In the genomic region with DNA sequence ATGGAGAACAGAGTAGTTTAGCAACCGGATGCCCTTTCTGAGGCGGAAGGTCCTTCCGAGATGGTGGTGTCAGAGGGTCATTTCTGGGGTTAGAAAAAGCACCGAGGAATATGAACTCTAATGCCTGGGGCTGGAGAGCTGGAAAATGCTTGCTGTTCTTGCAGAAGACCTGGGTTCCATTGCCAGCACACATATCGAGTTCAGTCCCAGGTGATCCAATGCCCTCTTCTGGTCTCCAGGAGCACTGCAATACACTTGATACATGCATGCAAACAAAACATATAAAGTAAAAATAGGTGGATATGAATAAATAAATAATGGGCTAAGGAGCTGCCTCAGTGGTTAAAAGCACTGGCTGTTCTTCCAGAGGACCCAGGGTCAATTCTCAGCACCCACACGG, we compare ENCODE assay signal across 10 mouse cellular contexts. TPM values are rescaled to one million over a fixed set of nuclear protein-coding genes. Genes with fewer than 3 reads are reported as not detected.
DNase-seq lines count a peak whose midpoint lies in the region; ATAC-seq and TF ChIP-seq lines count a peak whose summit lies in the region.
"Had no signal": no experiment of that assay in that cellular context is flagged by ENCODE, and none has a peak within 500 bp of the region (broad histone marks: within the 10 kb centered on the region; RNA-seq: fewer than 3 reads in every experiment).

No protein-coding gene starts in this region.

- no peaks in the 10 kb centered on the region for H3K9me3 ChIP-seq in liver, embryonic 11.5 days (ENCODE audit: control insufficient read depth, low read length)
- H3K9me3 ChIP-seq: forebrain, embryonic 13.5 days had no signal

- 62% methylated on average over 6 of the region's 6 CpGs for WGBS in liver, embryonic 11.5 days

- TF ChIP-seq CTCF in cortical plate, adult 2 months (IDR thresholded peaks at IDR 0.05; ENCODE audit: extremely low read depth, insufficient read depth, low read length), result peak; percentile 33; the same call in 1 of the 2 replicates

- no peak for ATAC-seq in liver, embryonic 11.5 days (replicated peaks; ENCODE audit: low FRiP score)
- ATAC-seq: forebrain, embryonic 13.5 days; hindbrain, embryonic 16.5 days had no signal

- 0 out of 2 replicates have a peak, but pooled peaks cover 3% of the 10 kb centered on the region for H3K27me3 ChIP-seq in liver, embryonic 11.5 days (replicated peaks; ENCODE audit: control insufficient read depth, insufficient read depth, low read length)
- H3K27me3 ChIP-seq: forebrain, embryonic 13.5 days had no signal

- H3K4me2 ChIP-seq in liver, embryonic 11.5 days, result no peak overlapping the region
- H3K4me2 ChIP-seq: forebrain, embryonic 13.5 days had no signal

- no peak for TF ChIP-seq POLR2A in cortical plate, adult 2 months (IDR thresholded peaks at IDR 0.05; ENCODE audit: extremely low read depth, insufficient read depth, low read length)

- no peak overlapping the region for H3K4me3 ChIP-seq in liver, embryonic 11.5 days (ENCODE audit: low read depth, low read length)
- no peak overlapping the region for H3K4me3 ChIP-seq in cortical plate, adult 2 months (ENCODE audit: insufficient read depth, low read length)
- H3K4me3 ChIP-seq: forebrain, embryonic 13.5 days had no signal

- H3K27ac ChIP-seq in liver, embryonic 11.5 days (ENCODE audit: low read depth, low read length), result no peak overlapping the region
- no peak overlapping the region for H3K27ac ChIP-seq in cortical plate, adult 2 months (ENCODE audit: insufficient read depth, low read length)
- H3K27ac ChIP-seq: forebrain, embryonic 13.5 days had no signal

- H3K36me3 ChIP-seq in liver, embryonic 11.5 days (ENCODE audit: control insufficient read depth, insufficient read depth, low read length), result no peaks in the 10 kb centered on the region

- H3K4me1 ChIP-seq in liver, embryonic 11.5 days (replicated peaks; ENCODE audit: control insufficient read depth, insufficient read depth, low read length), result no peaks in the 10 kb centered on the region
- no peaks in the 10 kb centered on the region for H3K4me1 ChIP-seq in cortical plate, adult 2 months (ENCODE audit: control insufficient read depth, insufficient read depth, low read length)
- H3K4me1 ChIP-seq: forebrain, embryonic 13.5 days had no signal

- DNase-seq in cerebellum, adult 9-10 months, result peak; percentile 29
- no peak for DNase-seq in cerebellum, adult 11 months
- peak; percentile 22 for DNase-seq in liver
- no peak for DNase-seq in liver, embryonic 11.5 days (ENCODE audit: low spot score)
- peak; percentile 23 for DNase-seq in retina, embryonic 14.5 days (ENCODE audit: low spot score)
- DNase-seq in testis, postnatal 14 days (ENCODE audit: low spot score), result no peak
- no peak for DNase-seq in layer of hippocampus, adult 9-10 months (ENCODE audit: low spot score)

- H3K9ac ChIP-seq in liver, embryonic 11.5 days (ENCODE audit: low read depth, low read length), result no peak overlapping the region
- H3K9ac ChIP-seq: forebrain, embryonic 13.5 days had no signal

RNA-seq across cellular contexts. Expression of a gene that starts 22.4 kb away (rescaled TPM):
- 322 and 344 TPM in 2 replicates for polyA plus RNA-seq in liver, embryonic 11.5 days (2014; fragmentation: Nextera tagmentation; extraction: Ambion mirVana)
- 250 and 269 TPM in 2 replicates for polyA plus RNA-seq in cortical plate, adult 2 months (2012; rRNA removed)

RNA-seq across cellular contexts. Expression of a gene that starts 38.1 kb away (rescaled TPM):
- polyA plus RNA-seq in liver, embryonic 11.5 days (2014; fragmentation: Nextera tagmentation; extraction: Ambion mirVana), result 103 and 106 TPM in 2 replicates
- 116 TPM in 2 replicates for polyA plus RNA-seq in cortical plate, adult 2 months (2012; rRNA removed)

Comparison
In these comparisons a context has a peak if more than half of its experiments do, and no peak if none do; other contexts are left out.
1. DNase-seq: peak in cerebellum, adult 9-10 months (single experiment), liver (single experiment) and retina, embryonic 14.5 days (single experiment); none in cerebellum, adult 11 months (single experiment), liver, embryonic 11.5 days (single experiment), testis, postnatal 14 days (single experiment) and layer of hippocampus, adult 9-10 months (single experiment).